Mouse (Mus musculus) embryonic facial prominence, embryonic 14.5 days (tissue): Measurements from ENCODE around the gene Timp3. TPM values are rescaled to one million over a fixed set of nuclear protein-coding genes. Genes with fewer than 3 reads are reported as not detected.
A peak's percentile ranks its signal among the peaks of the same experiment; 100 is the strongest.

Experiments used
- ATAC-seq: fragments of 200-750 bp; cut with Nextera tagmentation; 2 replicates; pipeline ENCODE4 v1.8.0; 2017; ENCODE audit warnings: low read depth, moderate number of reproducible peaks, moderate TSS enrichment
- DNase-seq: peaks from one replicate; pipeline ENCODE4 v3.0.0-alpha.2; 2015; ENCODE audit warnings: low spot score
- H3K27ac ChIP-seq: fragments of 300-500 bp; sonication (generic); replicated peaks from 2 replicates; pipeline ENCODE4 v1.5.1; 2014; ENCODE audit warnings: low read depth, mild to moderate bottlenecking, low read length, moderate library complexity
- H3K27me3 ChIP-seq: fragments of 300-500 bp; sonication (generic); replicated peaks from 2 replicates; pipeline ENCODE4 v1.6.1; 2014; ENCODE audit warnings: low read length; ENCODE audit not compliant: control insufficient read depth, insufficient read depth
- H3K36me3 ChIP-seq: fragments of 300-500 bp; sonication (generic); 2 replicates; pipeline ENCODE4 v1.6.1; 2014; ENCODE audit warnings: low read length, mixed read lengths; ENCODE audit not compliant: control insufficient read depth, insufficient read depth
- H3K4me1 ChIP-seq: fragments of 300-500 bp; sonication (generic); 2 replicates; pipeline ENCODE4 v1.6.1; 2014; ENCODE audit warnings: antibody characterized with exemption, low read length; ENCODE audit not compliant: control insufficient read depth, insufficient read depth
- H3K4me2 ChIP-seq: fragments of 300-500 bp; sonication (generic); 2 replicates; pipeline ENCODE4 v1.6.1; 2014; ENCODE audit warnings: low read depth, mild to moderate bottlenecking, low read length, moderate library complexity, mixed read lengths
- H3K4me3 ChIP-seq: fragments of 300-500 bp; sonication (generic); 2 replicates; pipeline ENCODE4 v1.5.1; 2014; ENCODE audit warnings: low read depth, mild to moderate bottlenecking, low read length
- H3K9ac ChIP-seq: fragments of 300-500 bp; sonication (generic); 2 replicates; pipeline ENCODE4 v1.6.1; 2014; ENCODE audit warnings: low read depth, mild to moderate bottlenecking, low read length, moderate library complexity, mixed read lengths
- H3K9me3 ChIP-seq: fragments of 300-500 bp; sonication (generic); 2 replicates; pipeline ENCODE4 v1.6.1; 2016; ENCODE audit warnings: low read length; ENCODE audit not compliant: control insufficient read depth
- WGBS: fragments of 180-500 bp; shearing (Covaris S2); extraction: QIAGEN DNeasy Blood & Tissue Kit; methylation state at CpG from one replicate; pipeline ENCODE4 v1.1.7; 2014; 5-methylcytosine and 5-hydroxymethylcytosine counted together
- polyA plus RNA-seq: library from polyadenylated mRNA; unstranded; fragments of >200 nt; fragmentation: Nextera tagmentation; extraction: Ambion mirVana; gene quantifications from 2 replicates; pipeline ENCODE4 v1.2.1, GENCODE M21; 2014

Timp3 gene
- polyA plus RNA-seq, 1 experiment from 2014 or later = 77.5 TPM

- Histone ChIP-seq H3K4me1 (no peaks in the 10 kb centered on the region), H3K4me3 (no peak overlapping the region), H3K4me2 (no peak overlapping the region), H3K9me3 (no peaks in the 10 kb centered on the region), H3K27me3 (no peaks in the 10 kb centered on the region), H3K27ac (no peak overlapping the region), H3K9ac (no peak overlapping the region), H3K36me3 (peaks cover 5% of the 10 kb centered on the region; the same call in 1 of the 2 replicates)
- DNase-seq (no peak), ATAC-seq (no peak)
- WGBS = 88% methylated on average over 3 of the region's 3 CpGs
Measured at GRCm38 (mm10) chr10:86352521-86352920, 52.3 kb downstream of the Timp3 start.

- H3K9ac ChIP-seq = no peak overlapping the region
- ATAC-seq (no peak), DNase-seq (no peak)
- H3K4me1 ChIP-seq = peaks cover 14% of the 10 kb centered on the region
- no peak overlapping the region for H3K27ac ChIP-seq
- H3K27me3 ChIP-seq = no peaks in the 10 kb centered on the region
- no peak overlapping the region for H3K4me3 ChIP-seq
- 58% methylated on average over 5 of the region's 5 CpGs for WGBS
- no peaks in the 10 kb centered on the region for H3K36me3 ChIP-seq
- no peaks in the 10 kb centered on the region for H3K9me3 ChIP-seq
- H3K4me2 ChIP-seq = no peak overlapping the region
Measured at GRCm38 (mm10) chr10:86356819-86357563, 56.8 kb downstream of the Timp3 start.

GRCm38 (mm10) chr10:86358307-86358975 is 58.3 kb downstream of the Timp3 start:
- no peaks in the 10 kb centered on the region for H3K9me3 ChIP-seq
- no peak overlapping the region for H3K4me2 ChIP-seq
- H3K4me3 ChIP-seq = no peak overlapping the region
- H3K27ac ChIP-seq = no peak overlapping the region
- H3K9ac ChIP-seq = no peak overlapping the region
- no peaks in the 10 kb centered on the region for H3K36me3 ChIP-seq
- peaks cover 14% of the 10 kb centered on the region for H3K4me1 ChIP-seq
- DNase-seq (no peak), ATAC-seq (no peak)
- no peaks in the 10 kb centered on the region for H3K27me3 ChIP-seq
- WGBS = 79% methylated on average over 7 of the region's 7 CpGs

GRCm38 (mm10) chr10:86359208-86359607 is 59.0 kb downstream of the Timp3 start:
- Histone ChIP-seq H3K9me3 (no peaks in the 10 kb centered on the region), H3K27ac (no peak overlapping the region), H3K4me2 (no peak overlapping the region), H3K36me3 (no peaks in the 10 kb centered on the region), H3K4me1 (peaks cover 15% of the 10 kb centered on the region), H3K9ac (no peak overlapping the region), H3K27me3 (no peaks in the 10 kb centered on the region), H3K4me3 (no peak overlapping the region)
- no peak for DNase-seq
- WGBS = 60% methylated on average over 2 of the region's 2 CpGs
- ATAC-seq = no peak

GRCm38 (mm10) chr10:86359699-86360098 is 59.5 kb downstream of the Timp3 start:
- ATAC-seq (peak; percentile 55; the same call in 1 of the 2 replicates), DNase-seq (peak; percentile 79)
- H3K9ac ChIP-seq = no peak overlapping the region

GRCm38 (mm10) chr10:86363669-86364309 is 63.6 kb downstream of the Timp3 start:
- Histone ChIP-seq H3K27me3 (no peaks in the 10 kb centered on the region), H3K27ac (no peak overlapping the region), H3K4me1 (peaks cover 35% of the 10 kb centered on the region), H3K9me3 (no peaks in the 10 kb centered on the region), H3K4me2 (no peak overlapping the region), H3K9ac (no peak overlapping the region), H3K36me3 (no peaks in the 10 kb centered on the region), H3K4me3 (no peak overlapping the region)
- DNase-seq (no peak), ATAC-seq (no peak)
- 75% methylated on average over 8 of the region's 8 CpGs for whole genome bisulfite sequencing

More at GRCm38 (mm10) chr10:86359699-86360098, 59.5 kb downstream of the Timp3 start:
- Histone ChIP-seq H3K27ac (no peak overlapping the region), H3K9me3 (no peaks in the 10 kb centered on the region), H3K4me1 (peaks cover 18% of the 10 kb centered on the region), H3K4me2 (no peak overlapping the region), H3K36me3 (no peaks in the 10 kb centered on the region), H3K4me3 (no peak overlapping the region), H3K27me3 (no peaks in the 10 kb centered on the region)
- 21% methylated on average over 4 of the region's 4 CpGs for WGBS

- H3K27ac ChIP-seq = no peak overlapping the region
- no peaks in the 10 kb centered on the region for H3K9me3 ChIP-seq
- no peak overlapping the region for H3K9ac ChIP-seq
- WGBS = 34% methylated on average over 5 of the region's 5 CpGs
- H3K4me1 ChIP-seq = peaks cover 22% of the 10 kb centered on the region
- DNase-seq (peak; percentile 85), ATAC-seq (peak; percentile 86)
- H3K4me2 ChIP-seq = no peak overlapping the region
- H3K4me3 ChIP-seq = no peak overlapping the region
- no peaks in the 10 kb centered on the region for H3K36me3 ChIP-seq
- no peaks in the 10 kb centered on the region for H3K27me3 ChIP-seq
Measured at GRCm38 (mm10) chr10:86365632-86366092, 65.5 kb downstream of the Timp3 start.

- Histone ChIP-seq H3K9ac (no peak overlapping the region), H3K4me3 (no peak overlapping the region), H3K36me3 (no peaks in the 10 kb centered on the region), H3K27ac (peak overlapping the region; percentile 61), H3K9me3 (no peaks in the 10 kb centered on the region), H3K4me2 (no peak overlapping the region), H3K4me1 (peaks cover 22% of the 10 kb centered on the region), H3K27me3 (no peaks in the 10 kb centered on the region)
- DNase-seq = no peak
- 47% methylated on average over 4 of the region's 4 CpGs for WGBS
- no peak for ATAC-seq
Measured at GRCm38 (mm10) chr10:86367346-86367745, 67.2 kb downstream of the Timp3 start.
